Mouse (Mus musculus) heart, adult 2 months (tissue): Measurements from ENCODE around the gene Aup1. TPM values are rescaled to one million over a fixed set of nuclear protein-coding genes. Genes with fewer than 3 reads are reported as not detected.

Experiments
- DNase-seq, 2 experiments: peaks; one replicate each; pipeline ENCODE4 v3.0.0; 2021
- H3K27ac ChIP-seq: fragments of 200-600 bp; 2 replicates; pipeline ENCODE4 v1.8.1; 2022
- H3K27me3 ChIP-seq: fragments of 200-500 bp; 2 replicates; pipeline ENCODE4 v1.6.1; 2012; ENCODE audit warnings: mild to moderate bottlenecking, low read length, inconsistent platforms, mixed read lengths; ENCODE audit not compliant: control insufficient read depth, insufficient read depth
- H3K36me3 ChIP-seq: fragments of 200-500 bp; 2 replicates; pipeline ENCODE4 v1.6.1; 2012; ENCODE audit warnings: low read length, inconsistent platforms; ENCODE audit not compliant: control insufficient read depth, insufficient read depth
- H3K4me1 ChIP-seq: fragments of 200-500 bp; 2 replicates; pipeline ENCODE4 v1.6.1; 2011; ENCODE audit warnings: low read length; ENCODE audit not compliant: control insufficient read depth, insufficient read depth
- H3K4me3 ChIP-seq: fragments of 200-600 bp; 2 replicates; pipeline ENCODE4 v1.8.1; 2022
- H3K79me2 ChIP-seq: fragments of 200-500 bp; replicated peaks from 2 replicates; pipeline ENCODE4 v1.6.1; 2012; ENCODE audit warnings: mild to moderate bottlenecking, inconsistent platforms, low read length, moderate library complexity, mixed read lengths; ENCODE audit not compliant: control insufficient read depth, insufficient read depth
- H3K9ac ChIP-seq: fragments of 200-500 bp; 2 replicates; pipeline ENCODE4 v1.6.1; 2012; ENCODE audit warnings: low read depth, mild to moderate bottlenecking, control low read depth, inconsistent platforms, low read length, mixed read lengths
- CTCF ChIP-seq: fragments of 200-600 bp; IDR thresholded peaks from 2 replicates; pipeline ENCODE4 v1.8.1; 2022; ENCODE audit warnings: antibody characterized with exemption, mild to moderate bottlenecking, moderate library complexity
- EP300 ChIP-seq: fragments of 200-500 bp; IDR thresholded peaks from 2 replicates; pipeline ENCODE4 v1.6.1; 2011; ENCODE audit warnings: low read depth, low read length, control low read depth; ENCODE audit not compliant: insufficient read depth
- POLR2A ChIP-seq: fragments of 200-500 bp; IDR thresholded peaks from 2 replicates; pipeline ENCODE4 v1.6.1; 2011; ENCODE audit warnings: mild to moderate bottlenecking, low read depth, low read length, control low read depth; ENCODE audit not compliant: insufficient read depth
- WGBS: fragments of 180-500 bp; shearing (Covaris S2); methylation state at CpG from one replicate; pipeline ENCODE4 v1.1.7; 2018; 5-methylcytosine and 5-hydroxymethylcytosine counted together
- intact Hi-C: fragments of 180-260 bp; cut with DNase I; formaldehyde crosslinking; loops from one replicate; pipeline ENCODE4 v1.15.1; 2025
- polyA plus RNA-seq: library from polyadenylated mRNA; depleted of rRNA; stranded (reverse); fragments of >200 nt; gene quantifications from 2 replicates; pipeline ENCODE4 v1.2.3, GENCODE M21; 2012
- total RNA-seq, 2 experiments: library from RNA; stranded (reverse); gene quantifications; 2 replicates each; pipeline ENCODE4 v1.2.3; 2021

Gene Aup1
- total and polyA plus RNA-seq, 3 experiments, result 70.9 to 178 (median 87.0) TPM

GRCm38 (mm10) chr6:83040601-83041000 lies 13.7 kb upstream of the Aup1 start:
- no peaks in the 10 kb centered on the region for H3K36me3 ChIP-seq
- H3K4me1 ChIP-seq, result peaks cover 3% of the 10 kb centered on the region; the same call in 1 of the 2 replicates
- H3K79me2 ChIP-seq, result no peaks in the 10 kb centered on the region
- WGBS, result 80% methylated on average over 5 of the region's 5 CpGs
- no peak overlapping the region for H3K27ac ChIP-seq
- peak in 1 of 2 experiments; percentile 2 for DNase-seq
- TF ChIP-seq EP300, result no peak
- no peak for TF ChIP-seq POLR2A
- no peak for TF ChIP-seq CTCF
- H3K4me3 ChIP-seq, result no peak overlapping the region
- no peaks in the 10 kb centered on the region for H3K27me3 ChIP-seq
- H3K9ac ChIP-seq, result no peak overlapping the region
- intact Hi-C loops, result no loop called here

GRCm38 (mm10) chr6:83043561-83043960 lies 10.8 kb upstream of the Aup1 start:
- no peaks in the 10 kb centered on the region for H3K27me3 ChIP-seq
- WGBS, result 80% methylated on average over 6 of the region's 6 CpGs
- H3K79me2 ChIP-seq, result no peaks in the 10 kb centered on the region
- intact Hi-C loops, result no loop called here
- H3K9ac ChIP-seq, result no peak overlapping the region
- H3K4me3 ChIP-seq, result no peak overlapping the region
- no peak overlapping the region for H3K27ac ChIP-seq
- no peak for DNase-seq
- TF ChIP-seq POLR2A, result no peak
- TF ChIP-seq EP300, result no peak
- no peak for TF ChIP-seq CTCF
- H3K36me3 ChIP-seq, result no peaks in the 10 kb centered on the region
- H3K4me1 ChIP-seq, result peaks cover 3% of the 10 kb centered on the region; the same call in 1 of the 2 replicates

DNA sequence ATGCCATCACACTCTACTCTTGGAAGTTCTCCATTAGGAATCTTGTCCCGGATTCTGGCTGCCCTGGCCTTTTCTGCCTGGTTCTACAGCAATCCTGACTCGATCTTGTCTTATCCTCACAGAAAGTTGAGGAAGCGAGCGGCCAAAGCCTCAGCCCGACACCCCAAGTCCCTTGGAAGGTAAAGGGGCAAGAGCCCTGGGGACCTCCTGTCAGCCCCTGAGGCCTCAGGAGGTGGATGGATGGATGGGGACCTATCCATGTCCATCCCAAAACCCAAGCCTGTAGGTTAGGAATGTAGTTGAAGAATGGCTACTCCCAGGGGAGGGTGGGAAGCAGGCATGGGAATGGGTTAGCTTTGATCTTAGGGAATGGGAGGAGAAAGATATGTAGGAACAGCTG lies 10.3 kb upstream of the Aup1 start:
- DNase-seq, result no peak
- TF ChIP-seq EP300, result no peak
- no peak for TF ChIP-seq POLR2A
- no peak for TF ChIP-seq CTCF
- Histone ChIP-seq H3K4me1 (peaks cover 2% of the 10 kb centered on the region; the same call in 1 of the 2 replicates), H3K27me3 (no peaks in the 10 kb centered on the region; the same call in 1 of the 2 replicates), H3K9ac (no peak overlapping the region), H3K79me2 (no peaks in the 10 kb centered on the region), H3K27ac (no peak overlapping the region), H3K36me3 (no peaks in the 10 kb centered on the region), H3K4me3 (no peak overlapping the region)
- 93% methylated on average over 5 of the region's 5 CpGs for WGBS
- intact Hi-C loops, result no loop called here

- whole genome bisulfite sequencing, result 15% methylated on average over 9 of the region's 9 CpGs
- Histone ChIP-seq H3K4me1 (peaks cover 2% of the 10 kb centered on the region; the same call in 1 of the 2 replicates), H3K4me3 (no peak overlapping the region), H3K27me3 (no peaks in the 10 kb centered on the region; the same call in 1 of the 2 replicates), H3K36me3 (no peaks in the 10 kb centered on the region), H3K79me2 (no peaks in the 10 kb centered on the region), H3K27ac (no peak overlapping the region), H3K9ac (no peak overlapping the region)
- intact Hi-C loops, result no loop called here
- TF ChIP-seq EP300, result 0 out of 2 replicates have a peak, but pooled peaks have one; percentile 43
- TF ChIP-seq CTCF, result no peak
- peak; percentile 52 to 58 for DNase-seq
Measured at GRCm38 (mm10) chr6:83044742-83045141, 9.6 kb upstream of the Aup1 start.

DNA sequence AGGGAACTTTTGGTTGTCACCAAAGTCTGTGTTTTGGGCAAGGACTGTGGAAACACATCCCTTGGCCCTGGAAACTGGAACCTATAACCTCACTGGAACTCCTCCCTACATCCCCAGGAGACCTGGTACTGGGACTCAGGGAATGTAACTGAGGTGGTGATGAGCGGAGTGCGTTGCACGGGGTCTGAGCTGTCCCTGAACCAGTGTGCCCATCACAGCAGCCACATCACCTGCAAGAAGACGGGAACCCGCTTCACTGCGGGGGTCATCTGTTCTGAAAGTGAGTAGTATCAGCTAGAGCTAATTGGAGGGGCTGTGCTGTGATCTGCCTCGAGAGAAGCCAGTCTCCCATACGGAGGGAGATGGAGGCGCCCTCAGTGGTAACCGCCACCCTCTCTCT lies 5.0 kb upstream of the Aup1 start:
- no peaks in the 10 kb centered on the region for H3K36me3 ChIP-seq
- no peak overlapping the region for H3K27ac ChIP-seq
- 71% methylated on average over 10 of the region's 10 CpGs for WGBS
- no peak overlapping the region for H3K4me3 ChIP-seq
- intact Hi-C loops, result no loop called here
- no peaks in the 10 kb centered on the region for H3K79me2 ChIP-seq
- TF ChIP-seq EP300, result no peak
- no peak for TF ChIP-seq POLR2A
- no peak for TF ChIP-seq CTCF
- no peak for DNase-seq
- H3K27me3 ChIP-seq, result no peaks in the 10 kb centered on the region; the same call in 1 of the 2 replicates
- no peak overlapping the region for H3K9ac ChIP-seq
- peaks cover 6% of the 10 kb centered on the region for H3K4me1 ChIP-seq

- H3K4me1 ChIP-seq, result peaks cover 8% of the 10 kb centered on the region
- H3K27ac ChIP-seq, result peak overlapping the region; percentile 93
- H3K9ac ChIP-seq, result peak overlapping the region; percentile 75
- no peaks in the 10 kb centered on the region; the same call in 1 of the 2 replicates for H3K27me3 ChIP-seq
- intact Hi-C loops, result no loop called here
- no peaks in the 10 kb centered on the region for H3K36me3 ChIP-seq
- TF ChIP-seq POLR2A (no peak), CTCF (no peak), EP300 (no peak)
- no peaks in the 10 kb centered on the region; the same call in 1 of the 2 replicates for H3K79me2 ChIP-seq
- 4% methylated on average over 26 of the region's 26 CpGs for WGBS
- peak overlapping the region; percentile 88 for H3K4me3 ChIP-seq
- peak; percentile 43 for DNase-seq
Measured at GRCm38 (mm10) chr6:83053136-83053960, 973 bp upstream of the Aup1 start.
